Mouse (Mus musculus) neural tube, embryonic 14.5 days (tissue): ENCODE measurements around the gene Apol7e. TPM values are rescaled to one million over a fixed set of nuclear protein-coding genes. Genes with fewer than 3 reads are reported as not detected.
"Not testable (repeated sequence)": the region's sequence is repeated elsewhere in the genome, so short reads cannot be mapped to it uniquely, and the experiment has no call there.

Source experiments
- ATAC-seq: fragments of 200-750 bp; cut with Nextera tagmentation; 2 replicates; pipeline ENCODE4 v1.8.0; 2017; ENCODE audit warnings: low read depth, mild to moderate bottlenecking, moderate TSS enrichment, moderate library complexity
- H3K27ac ChIP-seq: fragments of 300-500 bp; sonication (generic); 2 replicates; pipeline ENCODE4 v1.5.1; 2014; ENCODE audit warnings: low read depth, mild to moderate bottlenecking, control low read depth, low read length, moderate library complexity, mixed read lengths
- H3K27me3 ChIP-seq: fragments of 300-500 bp; sonication (generic); 2 replicates; pipeline ENCODE4 v1.6.1; 2014; ENCODE audit warnings: low read length; ENCODE audit not compliant: control insufficient read depth, insufficient read depth
- H3K36me3 ChIP-seq: fragments of 300-500 bp; sonication (generic); 2 replicates; pipeline ENCODE4 v1.6.1; 2014; ENCODE audit warnings: low read length, mixed read lengths; ENCODE audit not compliant: control insufficient read depth, insufficient read depth
- H3K4me1 ChIP-seq: fragments of 300-500 bp; sonication (generic); 2 replicates; pipeline ENCODE4 v1.6.1; 2014; ENCODE audit warnings: low read length; ENCODE audit not compliant: control insufficient read depth, insufficient read depth
- H3K4me2 ChIP-seq: fragments of 300-500 bp; sonication (generic); 2 replicates; pipeline ENCODE4 v1.6.1; 2014; ENCODE audit warnings: mild to moderate bottlenecking, low read depth, low read length, control low read depth
- H3K4me3 ChIP-seq: fragments of 300-500 bp; sonication (generic); 2 replicates; pipeline ENCODE4 v1.5.1; 2014; ENCODE audit warnings: low read depth, low read length, control low read depth, mixed read lengths
- H3K9ac ChIP-seq: fragments of 300-500 bp; sonication (generic); replicated peaks from 2 replicates; pipeline ENCODE4 v1.6.1; 2014; ENCODE audit warnings: low read depth, mild to moderate bottlenecking, control low read depth, low read length, mixed read lengths
- H3K9me3 ChIP-seq: fragments of 300-500 bp; sonication (generic); 2 replicates; pipeline ENCODE4 v1.6.1; 2016; ENCODE audit warnings: low read length; ENCODE audit not compliant: control insufficient read depth
- WGBS: fragments of 180-500 bp; shearing (Covaris S2); extraction: QIAGEN DNeasy Blood & Tissue Kit; methylation state at CpG from one replicate; pipeline ENCODE4 v1.1.7; 2014; 5-methylcytosine and 5-hydroxymethylcytosine counted together
- polyA plus RNA-seq: library from polyadenylated mRNA; unstranded; fragments of >200 nt; fragmentation: Nextera tagmentation; extraction: Ambion mirVana; gene quantifications from 2 replicates; pipeline ENCODE4 v1.2.1, GENCODE M21; 2014

The Apol7e gene
- polyA plus RNA-seq, 1 experiment from 2014 or later: not detected

DNA sequence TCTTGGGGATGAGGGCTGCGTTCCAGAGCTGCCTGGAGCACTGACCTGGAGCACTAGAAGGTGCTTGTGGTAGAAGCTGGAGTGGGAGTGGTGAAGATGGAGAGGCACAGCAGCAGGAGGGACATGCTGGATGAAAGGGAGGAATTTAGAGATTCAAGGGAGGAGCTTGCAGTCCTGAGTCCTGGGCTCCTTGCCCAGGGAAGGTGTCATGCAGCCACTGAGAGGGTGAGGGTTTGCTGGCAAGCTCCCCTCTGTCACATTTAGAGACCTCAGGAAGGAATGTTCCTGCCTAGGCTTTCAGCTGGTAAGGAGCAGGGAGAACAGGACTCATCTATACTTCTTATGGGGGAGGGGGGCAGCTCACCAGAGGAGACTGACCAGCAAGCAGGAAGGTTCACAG lies 10.3 kb downstream of the Apol7e start:
- H3K27ac ChIP-seq, ATAC-seq, H3K4me2 ChIP-seq, H3K9ac ChIP-seq, H3K9me3 ChIP-seq, H3K4me1 ChIP-seq, H3K4me3 ChIP-seq, H3K36me3 ChIP-seq, H3K27me3 ChIP-seq: not testable (repeated sequence)
- no CpG with 5 or more reads among the region's 1 CpGs for WGBS

DNA sequence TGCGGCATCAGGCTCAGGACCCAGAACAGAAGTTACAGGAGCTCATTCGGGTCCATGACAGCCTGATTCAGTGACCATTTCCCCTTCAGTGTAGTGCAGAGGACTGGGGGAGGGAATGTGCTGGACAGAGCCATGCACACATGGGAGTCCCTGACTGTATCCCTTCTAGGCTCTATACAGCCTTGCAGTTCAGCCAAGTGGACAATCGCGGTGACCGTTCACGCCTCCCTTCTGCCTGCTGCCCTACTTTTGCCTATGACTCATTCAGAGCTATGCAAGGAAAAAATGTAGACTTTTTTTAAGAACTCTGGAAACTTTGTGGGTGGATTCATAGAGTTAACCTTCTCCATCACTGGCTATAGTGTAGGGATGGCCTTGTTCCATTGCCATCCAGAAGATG lies 19.6 kb downstream of the Apol7e start:
- H3K4me2 ChIP-seq, H3K9me3 ChIP-seq, H3K36me3 ChIP-seq, ATAC-seq, H3K4me3 ChIP-seq, H3K27ac ChIP-seq, H3K4me1 ChIP-seq, H3K27me3 ChIP-seq, H3K9ac ChIP-seq: not testable (repeated sequence)
- 80% methylated on average over 2 of the region's 6 CpGs for WGBS

DNA sequence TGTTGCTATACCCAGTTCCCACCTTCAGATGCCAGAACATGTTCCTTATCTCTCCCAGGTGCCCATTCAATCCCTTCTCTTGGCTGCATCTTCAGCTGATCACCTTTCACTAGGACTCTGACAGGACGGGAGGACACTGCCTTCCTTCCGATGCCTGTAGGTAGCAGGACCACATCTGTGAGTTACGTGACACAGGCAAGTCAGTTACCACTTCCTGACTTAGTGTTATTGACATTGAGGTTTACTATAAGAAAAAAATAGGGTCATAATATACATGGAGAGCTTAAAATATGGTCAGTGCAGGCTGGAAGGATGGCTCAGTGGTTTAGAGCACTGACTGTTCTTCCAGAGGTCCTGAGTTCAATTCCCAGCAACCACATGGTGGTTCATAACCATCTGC lies 22.9 kb downstream of the Apol7e start:
- H3K27ac ChIP-seq, ATAC-seq, H3K4me1 ChIP-seq, H3K4me3 ChIP-seq, H3K36me3 ChIP-seq, H3K9me3 ChIP-seq, H3K4me2 ChIP-seq, H3K9ac ChIP-seq, H3K27me3 ChIP-seq: not testable (repeated sequence)
- no CpG with 5 or more reads among the region's 3 CpGs for WGBS

DNA sequence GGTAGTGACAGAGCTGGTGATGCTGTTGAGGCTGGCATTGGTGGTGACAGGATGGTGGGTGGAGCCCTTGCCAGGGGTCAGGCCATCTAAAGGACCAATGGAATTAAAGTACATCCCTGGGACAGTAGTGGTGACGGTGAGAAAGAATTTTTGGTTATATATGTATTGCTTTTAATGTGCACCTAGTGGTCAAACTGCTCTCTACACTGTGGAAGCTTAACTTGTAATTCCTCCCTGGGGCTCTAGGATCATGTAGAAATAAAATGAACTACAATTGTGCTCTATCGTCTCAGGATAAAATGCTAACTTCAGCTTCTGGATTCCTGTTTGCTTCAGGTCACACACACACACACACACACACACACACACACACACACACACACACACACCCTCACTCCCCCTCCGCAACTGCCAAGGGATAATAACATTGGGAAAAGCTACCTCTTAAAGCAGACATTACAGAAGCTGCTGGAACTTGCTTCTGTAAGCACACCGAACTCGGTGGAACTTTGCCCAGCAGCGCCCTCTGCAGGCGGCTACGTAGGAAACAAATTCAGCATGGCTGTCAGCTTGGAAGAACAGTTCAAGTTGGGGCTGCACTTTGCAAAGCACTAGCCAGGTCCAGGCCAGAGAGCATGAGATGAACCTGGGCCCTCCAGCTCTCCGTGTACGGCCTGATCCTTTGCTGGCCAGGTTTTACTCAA lies 25.7 kb downstream of the Apol7e start:
- not testable (repeated sequence) for ATAC-seq, H3K27me3 ChIP-seq, H3K36me3 ChIP-seq, H3K9ac ChIP-seq, H3K4me3 ChIP-seq, H3K4me2 ChIP-seq, H3K27ac ChIP-seq, H3K9me3 ChIP-seq, H3K4me1 ChIP-seq
- 33% methylated on average over 3 of the region's 10 CpGs for WGBS

DNA sequence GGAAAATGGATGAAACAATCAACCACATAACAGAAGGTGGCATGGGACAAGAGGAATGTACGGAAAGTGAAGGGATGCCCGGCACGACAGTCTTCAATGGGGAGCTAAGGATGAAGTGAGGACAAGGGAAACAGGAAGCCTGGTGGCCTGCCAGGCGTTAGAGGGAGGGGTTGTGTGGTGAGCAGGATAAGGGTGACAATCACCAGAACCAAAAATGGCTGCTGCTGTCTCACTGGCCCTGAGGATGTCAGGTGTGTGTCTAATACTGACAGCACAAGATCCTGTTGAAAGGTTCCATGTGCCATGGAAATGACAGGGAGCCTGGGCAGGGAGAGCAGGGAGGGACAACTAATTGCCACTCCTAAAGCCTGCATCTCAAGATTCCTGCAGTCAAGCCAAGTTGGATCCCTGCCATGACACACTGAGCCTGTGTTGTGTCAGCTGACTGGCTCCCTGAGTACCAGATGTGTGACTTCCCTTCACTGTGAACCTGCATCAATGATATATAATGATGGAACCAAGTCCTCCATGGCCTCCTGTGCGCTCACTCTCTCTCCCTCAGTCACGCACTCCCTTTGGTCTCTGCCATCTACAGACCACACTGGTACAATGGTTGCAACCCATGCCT lies 26.9 kb downstream of the Apol7e start:
- not testable (repeated sequence) for H3K36me3 ChIP-seq, H3K9ac ChIP-seq, H3K4me3 ChIP-seq, H3K9me3 ChIP-seq, H3K4me2 ChIP-seq, H3K27me3 ChIP-seq, ATAC-seq, H3K27ac ChIP-seq, H3K4me1 ChIP-seq
- 72% methylated on average over 5 of the region's 6 CpGs for WGBS

- H3K4me3 ChIP-seq, H3K36me3 ChIP-seq, H3K27ac ChIP-seq, H3K9me3 ChIP-seq, ATAC-seq, H3K4me2 ChIP-seq, H3K9ac ChIP-seq, H3K4me1 ChIP-seq, H3K27me3 ChIP-seq: not testable (repeated sequence)
- 10% methylated on average over 3 of the region's 3 CpGs for WGBS
Observed at GRCm38 (mm10) chr15:77727139-77727538, 28.5 kb downstream of the Apol7e start.

GRCm38 (mm10) chr15:77727745-77728144 lies 29.1 kb downstream of the Apol7e start:
- H3K9me3 ChIP-seq, H3K4me2 ChIP-seq, H3K27me3 ChIP-seq, H3K4me3 ChIP-seq, ATAC-seq, H3K9ac ChIP-seq, H3K27ac ChIP-seq, H3K36me3 ChIP-seq, H3K4me1 ChIP-seq: not testable (repeated sequence)
- WGBS: 91% methylated on average over 3 of the region's 3 CpGs

DNA sequence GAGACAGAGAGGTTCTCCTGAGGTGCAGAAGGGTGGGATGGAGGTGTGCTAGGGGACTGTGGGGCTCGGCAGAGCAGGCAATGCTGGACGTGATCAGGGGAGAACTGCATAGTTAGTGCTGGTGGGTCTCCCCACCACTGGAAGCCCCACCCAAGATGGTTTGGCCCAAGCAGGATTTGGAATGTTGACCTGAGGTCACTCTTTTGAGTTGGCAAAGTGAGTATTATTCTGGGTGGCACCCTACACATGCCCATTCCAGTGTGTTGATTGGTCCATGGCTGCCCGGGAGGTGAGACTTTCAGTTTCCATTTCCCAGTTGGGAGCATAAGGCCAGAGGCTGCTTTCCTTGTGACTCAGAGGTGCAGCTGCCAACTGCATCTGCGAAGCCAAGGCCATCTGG lies 30.1 kb downstream of the Apol7e start, which contains the start of gene Apol9b:
Gene Apol9b, plus strand, starts transcription at position 301 of the 400 bp plus-strand sequence.
- H3K27me3 ChIP-seq, ATAC-seq: not testable (repeated sequence)
- 100% methylated on average over 1 of the region's 4 CpGs for WGBS

GRCm38 (mm10) chr15:77731605-77732004 lies 32.9 kb downstream of the Apol7e start:
- no peak for ATAC-seq
- Histone ChIP-seq H3K4me1 (no peaks in the 10 kb centered on the region), H3K9me3 (no peaks in the 10 kb centered on the region), H3K27ac (no peak overlapping the region), H3K27me3 (no peaks in the 10 kb centered on the region), H3K9ac (no peak overlapping the region), H3K36me3 (no peaks in the 10 kb centered on the region), H3K4me3 (no peak overlapping the region), H3K4me2 (no peak overlapping the region)
- WGBS: 77% methylated on average over 5 of the region's 5 CpGs

More for the DNA sequence above, 30.1 kb downstream of the Apol7e start, which contains the start of gene Apol9b:
- not testable (repeated sequence) for H3K4me3 ChIP-seq, H3K36me3 ChIP-seq, H3K27ac ChIP-seq, H3K9me3 ChIP-seq, H3K4me2 ChIP-seq, H3K9ac ChIP-seq, H3K4me1 ChIP-seq
